Mouse (Mus musculus) hindbrain, embryonic 11.5 days (tissue): Measurements from ENCODE around the gene Actg1. TPM values are rescaled to one million over a fixed set of nuclear protein-coding genes. Genes with fewer than 3 reads are reported as not detected.

Experiments used
- ATAC-seq: fragments of 200-750 bp; cut with Nextera tagmentation; 2 replicates; pipeline ENCODE4 v1.8.0; 2017; ENCODE audit warnings: mild to moderate bottlenecking, moderate TSS enrichment, moderate library complexity; ENCODE audit not compliant: low FRiP score
- DNase-seq: peaks from one replicate; pipeline ENCODE4 v3.0.0-alpha.2; 2015; ENCODE audit warnings: low spot score
- H3K27ac ChIP-seq: fragments of 300-500 bp; sonication (generic); 2 replicates; pipeline ENCODE4 v1.5.1; 2014; ENCODE audit warnings: mild to moderate bottlenecking, low read depth, low read length
- H3K27me3 ChIP-seq: fragments of 300-500 bp; sonication (generic); 2 replicates; pipeline ENCODE4 v1.6.1; 2014; ENCODE audit warnings: mild to moderate bottlenecking, low read length, moderate library complexity, mixed read lengths; ENCODE audit not compliant: control insufficient read depth, insufficient read depth
- H3K36me3 ChIP-seq: fragments of 300-500 bp; sonication (generic); 2 replicates; pipeline ENCODE4 v1.6.1; 2014; ENCODE audit warnings: mild to moderate bottlenecking, low read length, moderate library complexity, mixed read lengths; ENCODE audit not compliant: control insufficient read depth, insufficient read depth
- H3K4me1 ChIP-seq: fragments of 300-500 bp; sonication (generic); replicated peaks from 2 replicates; pipeline ENCODE4 v1.6.1; 2014; ENCODE audit warnings: low read length, mixed read lengths; ENCODE audit not compliant: control insufficient read depth, insufficient read depth
- H3K4me2 ChIP-seq: fragments of 300-500 bp; sonication (generic); replicated peaks from 2 replicates; pipeline ENCODE4 v1.6.1; 2014; ENCODE audit warnings: mild to moderate bottlenecking, low read depth, low read length
- H3K4me3 ChIP-seq: fragments of 300-500 bp; sonication (generic); 2 replicates; pipeline ENCODE4 v1.5.1; 2014; ENCODE audit warnings: low read depth, low read length
- H3K9ac ChIP-seq: fragments of 300-500 bp; sonication (generic); 2 replicates; pipeline ENCODE4 v1.6.1; 2014; ENCODE audit warnings: low read depth, low read length
- H3K9me3 ChIP-seq: fragments of 300-500 bp; sonication (generic); 2 replicates; pipeline ENCODE4 v1.6.1; 2016; ENCODE audit warnings: low read length; ENCODE audit not compliant: control insufficient read depth
- WGBS: fragments of 180-500 bp; shearing (Covaris S2); extraction: QIAGEN DNeasy Blood & Tissue Kit; methylation state at CpG from one replicate; pipeline ENCODE4 v1.1.7; 2014; 5-methylcytosine and 5-hydroxymethylcytosine counted together
- polyA plus RNA-seq: library from polyadenylated mRNA; unstranded; fragments of >200 nt; fragmentation: Nextera tagmentation; extraction: Ambion mirVana; gene quantifications from 2 replicates; pipeline ENCODE4 v1.2.1, GENCODE M21; 2014

Gene Actg1
- polyA plus RNA-seq, result 3,592 and 3,665 TPM in 2 replicates

DNA sequence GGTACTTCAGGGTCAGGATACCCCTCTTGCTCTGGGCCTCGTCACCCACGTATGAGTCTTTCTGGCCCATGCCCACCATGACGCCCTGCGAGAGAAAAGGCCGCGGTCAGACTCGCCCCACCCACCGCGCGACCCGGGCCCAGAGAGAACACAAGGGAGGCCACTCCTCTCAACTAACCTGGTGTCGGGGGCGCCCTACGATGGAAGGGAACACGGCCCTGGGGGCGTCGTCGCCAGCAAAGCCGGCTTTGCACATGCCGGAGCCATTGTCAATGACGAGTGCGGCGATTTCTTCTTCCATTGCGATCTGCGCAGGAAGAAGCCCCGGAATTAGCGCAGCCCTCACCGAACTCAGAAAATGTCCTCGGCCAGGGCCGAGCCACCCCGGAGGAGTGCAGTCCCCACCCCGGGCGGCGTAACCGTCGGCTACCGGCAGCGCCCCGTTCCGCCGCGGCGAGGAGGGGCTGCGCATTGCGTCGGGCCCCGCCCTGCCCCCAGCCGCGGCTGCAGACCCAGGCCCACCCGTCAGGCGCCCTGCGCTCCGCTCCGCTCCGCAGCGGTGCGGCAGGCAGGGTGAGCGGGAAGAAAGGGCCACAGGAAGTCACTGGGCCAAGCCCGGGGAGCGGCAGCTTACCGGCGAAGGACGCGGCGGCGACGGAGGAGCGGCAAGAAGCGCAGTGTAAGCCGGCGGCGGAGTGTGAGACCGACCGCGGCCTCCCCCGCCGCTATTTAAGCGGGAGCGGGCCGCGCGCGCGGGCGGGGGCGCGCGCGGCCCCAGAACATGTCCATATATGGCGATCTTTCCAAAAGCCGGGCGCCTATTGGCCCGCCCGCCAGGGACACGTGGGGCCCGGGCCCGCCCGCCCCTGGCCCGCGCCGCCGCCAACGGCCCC lies at the start of gene Actg1:
Gene Actg1 (minus strand): TSS at position 752 of the 893 bp plus-strand sequence.
- ATAC-seq (peak; percentile 81), DNase-seq (peak; percentile 93)
- H3K9me3 ChIP-seq, result no peaks in the 10 kb centered on the region
- H3K36me3 ChIP-seq, result 0 out of 2 replicates have a peak, but pooled peaks cover 6% of the 10 kb centered on the region
- H3K27me3 ChIP-seq, result no peaks in the 10 kb centered on the region
- peak within 1 kb of the TSS; percentile 99 for H3K4me2 ChIP-seq
- WGBS, result 2% methylated on average over 73 of the region's 103 CpGs
- H3K9ac ChIP-seq, result peak within 1 kb of the TSS; percentile 100
- H3K4me1 ChIP-seq, result peaks cover 11% of the 10 kb centered on the region
- peak within 1 kb of the TSS; percentile 100 for H3K4me3 ChIP-seq
- peak within 1 kb of the TSS; percentile 99 for H3K27ac ChIP-seq

DNA sequence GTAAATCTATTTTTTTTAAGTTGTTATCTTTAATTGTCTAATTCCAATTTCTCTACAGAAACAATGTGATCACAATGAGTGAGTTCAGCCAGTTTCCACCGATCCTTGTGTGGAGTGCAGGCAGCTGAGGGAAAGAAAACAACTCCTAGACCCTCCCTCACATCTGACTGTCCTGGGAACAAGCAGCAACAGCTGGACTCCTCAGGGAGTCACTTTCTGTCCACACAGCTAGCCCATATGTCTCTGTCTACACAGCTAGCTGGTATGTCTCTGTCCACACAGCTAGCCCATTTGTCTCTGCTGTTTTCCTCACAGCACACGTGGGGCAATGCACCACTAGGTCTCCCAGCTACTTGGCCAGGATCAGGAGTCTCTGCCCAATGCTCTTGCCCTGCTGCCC lies 49.3 kb upstream of the Actg1 start:
- Histone ChIP-seq H3K4me2 (no peak overlapping the region), H3K9me3 (no peaks in the 10 kb centered on the region), H3K27me3 (no peaks in the 10 kb centered on the region), H3K9ac (no peak overlapping the region), H3K36me3 (0 out of 2 replicates have a peak, but pooled peaks cover 6% of the 10 kb centered on the region), H3K4me1 (no peaks in the 10 kb centered on the region), H3K27ac (no peak overlapping the region), H3K4me3 (no peak overlapping the region)
- ATAC-seq, result no peak
- WGBS, result 86% methylated on average over 2 of the region's 2 CpGs
- no peak for DNase-seq

DNA sequence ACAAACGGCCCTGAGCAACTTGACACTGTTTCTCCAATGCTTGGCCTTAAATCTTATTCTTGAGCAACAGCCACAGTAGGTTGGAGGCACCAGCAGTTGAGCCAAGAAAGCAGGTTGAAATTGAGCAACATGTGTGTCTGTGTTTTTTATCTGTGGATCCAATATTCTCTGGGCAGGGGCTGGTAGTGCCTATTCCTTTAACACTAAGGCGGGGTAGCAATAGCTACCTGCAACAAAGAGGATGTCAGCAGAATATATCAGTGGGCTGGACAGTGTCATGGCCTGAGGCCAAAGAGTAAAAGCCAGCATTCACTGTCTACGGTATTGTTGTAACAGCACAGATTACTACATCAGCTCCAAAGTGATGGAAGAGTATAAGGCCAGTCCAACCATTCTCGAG lies 47.3 kb upstream of the Actg1 start:
- WGBS, result 88% methylated on average over 4 of the region's 4 CpGs
- ATAC-seq, result no peak

DNA sequence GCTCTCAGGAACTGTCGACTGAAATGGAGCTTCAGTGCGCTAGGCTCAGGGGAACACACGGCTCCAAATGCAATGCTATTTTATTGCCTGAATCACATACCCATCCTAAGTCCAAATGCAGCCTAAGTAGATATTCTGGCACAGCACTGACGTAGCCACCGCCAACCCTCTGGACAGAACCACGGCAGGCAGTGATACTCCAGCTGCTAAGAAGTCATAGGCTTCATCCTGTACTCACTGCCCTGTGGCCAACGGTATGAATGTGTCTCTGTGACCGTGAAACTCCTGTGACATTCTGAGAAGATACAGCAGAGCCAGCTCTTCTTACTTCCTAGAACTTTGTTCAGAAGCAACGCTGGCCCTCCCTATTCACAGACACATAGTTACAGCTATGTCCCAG lies 40.2 kb upstream of the Actg1 start:
- Histone ChIP-seq H3K9ac (no peak overlapping the region), H3K4me2 (no peak overlapping the region), H3K27ac (no peak overlapping the region), H3K4me3 (no peak overlapping the region), H3K36me3 (peaks cover 13% of the 10 kb centered on the region; the same call in 1 of the 2 replicates), H3K27me3 (no peaks in the 10 kb centered on the region), H3K9me3 (no peaks in the 10 kb centered on the region), H3K4me1 (no peaks in the 10 kb centered on the region)
- WGBS, result 95% methylated on average over 9 of the region's 9 CpGs
- ATAC-seq (no peak), DNase-seq (no peak)

More for the DNA sequence above, 47.3 kb upstream of the Actg1 start:
- Histone ChIP-seq H3K27me3 (no peaks in the 10 kb centered on the region), H3K9ac (no peak overlapping the region), H3K4me1 (no peaks in the 10 kb centered on the region), H3K4me2 (no peak overlapping the region), H3K27ac (no peak overlapping the region), H3K9me3 (no peaks in the 10 kb centered on the region), H3K36me3 (0 out of 2 replicates have a peak, but pooled peaks cover 4% of the 10 kb centered on the region), H3K4me3 (no peak overlapping the region)
- no peak for DNase-seq

DNA sequence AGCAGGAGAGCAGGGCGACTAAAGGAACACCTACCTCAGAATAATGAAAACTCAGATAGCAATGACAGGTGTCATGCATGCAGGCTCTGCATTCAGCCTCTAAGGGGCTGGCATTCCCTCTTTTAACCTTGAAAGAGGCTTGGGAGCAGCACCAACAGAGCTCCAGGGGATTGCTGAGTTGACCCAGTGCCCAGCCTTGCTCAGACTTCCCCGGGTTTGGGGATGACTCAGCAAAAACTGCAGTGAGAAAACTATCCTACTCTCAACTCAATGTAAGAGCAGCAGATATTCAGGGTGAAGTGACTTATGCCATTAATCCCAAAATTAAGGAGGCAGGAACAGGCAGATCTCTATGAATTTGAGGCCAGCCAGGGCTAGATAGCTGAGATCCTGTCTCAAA lies 38.8 kb upstream of the Actg1 start:
- Histone ChIP-seq H3K27me3 (no peaks in the 10 kb centered on the region), H3K27ac (no peak overlapping the region), H3K36me3 (peaks cover 14% of the 10 kb centered on the region; the same call in 1 of the 2 replicates), H3K4me1 (no peaks in the 10 kb centered on the region), H3K9me3 (no peaks in the 10 kb centered on the region), H3K4me2 (no peak overlapping the region), H3K4me3 (no peak overlapping the region), H3K9ac (no peak overlapping the region)
- 79% methylated on average over 2 of the region's 2 CpGs for WGBS
- ATAC-seq (no peak), DNase-seq (no peak)

DNA sequence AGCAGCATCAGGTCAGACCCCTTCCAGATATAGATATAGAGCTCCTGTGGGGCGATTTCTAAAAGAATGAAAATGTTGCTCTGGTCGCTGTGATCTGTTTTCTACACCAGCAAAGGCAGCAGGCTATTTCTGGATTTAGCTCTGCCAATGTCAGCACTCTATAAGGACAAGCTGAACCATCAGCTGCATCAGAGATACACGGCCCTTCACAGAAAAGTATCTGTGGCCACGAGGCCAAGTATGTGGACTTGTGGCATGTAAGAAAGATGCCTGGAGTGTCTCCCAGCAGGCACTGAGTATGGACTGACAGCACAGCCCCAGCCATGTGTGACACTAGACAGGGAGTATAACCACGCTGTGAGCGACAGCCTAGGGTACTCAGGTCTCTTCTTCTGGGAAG lies 38.3 kb upstream of the Actg1 start:
- no peak for ATAC-seq
- H3K36me3 ChIP-seq, result peaks cover 15% of the 10 kb centered on the region; the same call in 1 of the 2 replicates

DNA sequence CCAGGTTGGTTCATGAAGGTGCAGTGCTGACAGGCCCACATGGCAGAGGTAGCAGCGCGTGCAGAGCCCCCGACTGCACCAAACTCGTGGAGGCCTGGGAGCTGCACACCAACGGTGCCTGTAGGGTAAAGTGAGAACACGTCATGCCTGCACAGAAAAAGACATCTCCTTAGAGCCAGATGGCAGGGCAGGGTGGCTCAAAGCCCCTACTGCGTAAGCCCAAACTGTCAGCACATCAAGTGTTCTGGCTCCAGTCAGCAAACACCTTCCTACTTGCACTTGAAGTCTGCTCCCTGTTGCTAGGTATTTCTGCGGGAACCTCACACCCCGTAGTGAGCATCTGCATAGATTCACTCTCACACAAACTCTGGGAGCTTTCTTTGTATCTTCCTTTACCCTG lies 34.2 kb upstream of the Actg1 start:
- no peak for ATAC-seq
- H3K4me3 ChIP-seq, result no peak overlapping the region
- no peaks in the 10 kb centered on the region for H3K27me3 ChIP-seq
- no peak overlapping the region for H3K9ac ChIP-seq
- no peak overlapping the region for H3K27ac ChIP-seq
- 94% methylated on average over 9 of the region's 9 CpGs for whole genome bisulfite sequencing
- H3K9me3 ChIP-seq, result no peaks in the 10 kb centered on the region
- H3K4me1 ChIP-seq, result no peaks in the 10 kb centered on the region; the same call in 1 of the 2 replicates
- peaks cover 10% of the 10 kb centered on the region; the same call in 1 of the 2 replicates for H3K36me3 ChIP-seq
- no peak overlapping the region for H3K4me2 ChIP-seq
- no peak for DNase-seq

More for the DNA sequence above, 38.3 kb upstream of the Actg1 start:
- H3K27ac ChIP-seq, result no peak overlapping the region
- DNase-seq, result no peak
- 96% methylated on average over 6 of the region's 6 CpGs for WGBS
- no peak overlapping the region for H3K9ac ChIP-seq
- no peaks in the 10 kb centered on the region for H3K4me1 ChIP-seq
- no peak overlapping the region for H3K4me3 ChIP-seq
- no peaks in the 10 kb centered on the region for H3K27me3 ChIP-seq
- H3K9me3 ChIP-seq, result no peaks in the 10 kb centered on the region
- no peak overlapping the region for H3K4me2 ChIP-seq

DNA sequence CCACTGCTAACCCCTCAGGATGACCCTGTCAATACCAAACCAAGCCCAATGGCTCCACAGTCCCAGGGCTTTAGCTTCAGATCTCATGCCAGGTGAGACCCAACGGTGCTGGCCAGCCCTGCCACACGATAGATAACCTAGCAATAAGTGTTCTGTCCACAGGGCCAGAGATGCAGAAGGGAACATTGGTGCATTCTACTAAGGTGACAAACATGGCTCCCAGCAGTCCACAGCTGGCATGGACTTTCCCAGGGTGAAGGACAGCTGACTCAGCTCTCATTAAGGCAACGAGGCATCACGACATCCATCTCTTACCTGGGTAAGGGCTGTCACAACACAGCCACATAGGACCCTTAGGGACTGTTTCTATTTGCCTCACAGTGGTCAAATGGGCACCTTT lies 32.8 kb upstream of the Actg1 start:
- Histone ChIP-seq H3K9me3 (no peaks in the 10 kb centered on the region), H3K4me1 (peaks cover 4% of the 10 kb centered on the region; the same call in 1 of the 2 replicates), H3K27me3 (no peaks in the 10 kb centered on the region), H3K4me2 (no peak overlapping the region), H3K36me3 (peaks cover 12% of the 10 kb centered on the region; the same call in 1 of the 2 replicates), H3K27ac (no peak overlapping the region), H3K4me3 (no peak overlapping the region), H3K9ac (no peak overlapping the region)
- DNase-seq (no peak), ATAC-seq (no peak)
- WGBS, result 94% methylated on average over 4 of the region's 4 CpGs
